Mouse (Mus musculus): Measurements from ENCODE around the gene Lgi2.

Lgi2 gene

GRCm38 (mm10) chr5:52539483-52539882 lies 26.8 kb downstream of the Lgi2 start:
- DNase-seq (ENCODE audit: extremely low spot score, low spot score) = no peak

GRCm38 (mm10) chr5:52537024-52537423 lies 29.2 kb downstream of the Lgi2 start:
- DNase-seq (ENCODE audit: extremely low spot score, low spot score) = no peak

GRCm38 (mm10) chr5:52534798-52535590 lies 31.3 kb downstream of the Lgi2 start:
- no peak for DNase-seq (ENCODE audit: extremely low spot score, low spot score)

GRCm38 (mm10) chr5:52533705-52534104 lies 32.6 kb downstream of the Lgi2 start:
- DNase-seq (ENCODE audit: extremely low spot score, low spot score) = no peak

GRCm38 (mm10) chr5:52528545-52528944 lies 37.7 kb downstream of the Lgi2 start:
- DNase-seq (ENCODE audit: extremely low spot score, low spot score) = no peak

GRCm38 (mm10) chr5:52526324-52526986 lies 39.8 kb downstream of the Lgi2 start:
- DNase-seq (ENCODE audit: extremely low spot score, low spot score) = no peak

GRCm38 (mm10) chr5:52524207-52524606 lies 42.1 kb downstream of the Lgi2 start:
- DNase-seq (ENCODE audit: extremely low spot score, low spot score) = no peak

- DNase-seq (ENCODE audit: extremely low spot score, low spot score) = no peak
Measured at GRCm38 (mm10) chr5:52519921-52520320, 46.3 kb downstream of the Lgi2 start.

GRCm38 (mm10) chr5:52516072-52516476 lies 50.2 kb downstream of the Lgi2 start:
- peak; percentile 55 for DNase-seq (ENCODE audit: extremely low spot score, low spot score)

GRCm38 (mm10) chr5:52515246-52516021 lies 50.8 kb downstream of the Lgi2 start:
- peak; percentile 77 for DNase-seq (ENCODE audit: extremely low spot score, low spot score)

- no peak for DNase-seq (ENCODE audit: extremely low spot score, low spot score)
Measured at GRCm38 (mm10) chr5:52511089-52511488, 55.2 kb downstream of the Lgi2 start.

- no peak for DNase-seq (ENCODE audit: extremely low spot score, low spot score)
Measured at GRCm38 (mm10) chr5:52509416-52509815, 56.8 kb downstream of the Lgi2 start.

- DNase-seq (ENCODE audit: extremely low spot score, low spot score) = no peak
Measured at GRCm38 (mm10) chr5:52504666-52505065, 61.6 kb downstream of the Lgi2 start.

- no peak for DNase-seq (ENCODE audit: extremely low spot score, low spot score)
Measured at GRCm38 (mm10) chr5:52504148-52504547, 62.1 kb downstream of the Lgi2 start.

- DNase-seq (ENCODE audit: extremely low spot score, low spot score) = no peak
Measured at GRCm38 (mm10) chr5:52495671-52496070, 70.6 kb downstream of the Lgi2 start.

GRCm38 (mm10) chr5:52491496-52491895 lies 74.8 kb downstream of the Lgi2 start:
- no peak for DNase-seq (ENCODE audit: extremely low spot score, low spot score)

- DNase-seq (ENCODE audit: extremely low spot score, low spot score) = no peak
Measured at GRCm38 (mm10) chr5:52487559-52488430, 78.5 kb downstream of the Lgi2 start.
